Mouse (Mus musculus) ES-E14 (cell line): ENCODE measurements around the gene Smbd1. TPM values are rescaled to one million over a fixed set of nuclear protein-coding genes. Genes with fewer than 3 reads are reported as not detected.
A peak's percentile ranks its signal among the peaks of the same experiment; 100 is the strongest.

Source experiments
- DNase-seq: peaks from one replicate; pipeline ENCODE4 v3.0.0-alpha.2; 2013; ENCODE audit warnings: low read depth, low spot score
- H3K27ac ChIP-seq: 2 replicates; pipeline ENCODE4 v1.5.1; 2012; ENCODE audit warnings: low read depth, mild to moderate bottlenecking, low read length, moderate library complexity, mixed read lengths; ENCODE audit not compliant: poor library complexity, insufficient read depth, severe bottlenecking
- H3K36me3 ChIP-seq: 2 replicates; pipeline ENCODE4 v1.6.1; 2012; ENCODE audit warnings: mild to moderate bottlenecking, low read length, moderate library complexity, mixed read lengths; ENCODE audit not compliant: control insufficient read depth, poor library complexity, insufficient read depth, severe bottlenecking
- H3K4me1 ChIP-seq, 2 experiments: fragments of 150-350 bp in 1 of 2; sonication (generic) in 1 of 2; 2 replicates each; pipeline ENCODE4 v1.6.1; 2012; ENCODE audit warnings: low read length in 2 of 2, mild to moderate bottlenecking in 1 of 2, mixed read lengths in 1 of 2; ENCODE audit not compliant: control insufficient read depth in 2 of 2, insufficient read depth in 2 of 2, poor library complexity in 1 of 2
- H3K4me3 ChIP-seq, 2 experiments: fragments of 150-350 bp in 1 of 2; sonication (generic) in 1 of 2; 2 replicates each; pipeline ENCODE4 v1.5.1; 2012; ENCODE audit warnings: low read length in 2 of 2, low read depth in 1 of 2, mild to moderate bottlenecking in 1 of 2, mixed read lengths in 1 of 2; ENCODE audit not compliant: insufficient read depth in 1 of 2, poor library complexity in 1 of 2, severe bottlenecking in 1 of 2
- H3K9ac ChIP-seq: 2 replicates; pipeline ENCODE4 v1.6.1; 2012; ENCODE audit warnings: low read depth, mild to moderate bottlenecking, low read length, mixed read lengths; ENCODE audit not compliant: poor library complexity, insufficient read depth, severe bottlenecking
- H3K9me3 ChIP-seq: fragments of 150-350 bp; sonication (generic); 2 replicates; pipeline ENCODE4 v1.6.1; 2012; ENCODE audit warnings: low read depth, mild to moderate bottlenecking, low read length; ENCODE audit not compliant: control insufficient read depth, insufficient read depth
- CHD2 ChIP-seq: IDR thresholded peaks from 2 replicates; pipeline ENCODE4 v1.6.1; 2014; ENCODE audit warnings: mild to moderate bottlenecking, low read depth, low read length, inconsistent platforms
- HCFC1 ChIP-seq: IDR thresholded peaks from 2 replicates; pipeline ENCODE4 v1.6.1; 2012; ENCODE audit warnings: low read length, inconsistent platforms, borderline replicate concordance; ENCODE audit not compliant: insufficient read depth
- MAFK ChIP-seq: IDR thresholded peaks from 2 replicates; pipeline ENCODE4 v1.6.1; 2014; ENCODE audit warnings: mild to moderate bottlenecking, low read depth, low read length, inconsistent platforms; ENCODE audit not compliant: insufficient read depth
- ZC3H11A ChIP-seq: IDR thresholded peaks from 2 replicates; pipeline ENCODE4 v1.6.1; 2012; ENCODE audit warnings: low read depth, mild to moderate bottlenecking, inconsistent platforms, low read length, borderline replicate concordance
- ZNF384 ChIP-seq: IDR thresholded peaks from 2 replicates; pipeline ENCODE4 v1.6.1; 2012; ENCODE audit warnings: low read depth, low read length, inconsistent platforms
- in situ Hi-C, 2 experiments: fragments of 600-800 bp; cut with MboI; formaldehyde crosslinking; loops; one replicate each; pipeline ENCODE4 v1.15.1; 2025; ENCODE audit warnings: low sequenced_read_pairs in 2 of 2, inconsistent platforms in 1 of 2; ENCODE audit not compliant: unreplicated experiment in 2 of 2
- total RNA-seq: library from RNA; depleted of rRNA; stranded (reverse); fragments of 300-350 nt; gene quantifications from 2 replicates; pipeline ENCODE4 v1.2.3, GENCODE M21; 2012

Smbd1 gene
- total RNA-seq, 1 experiment: 0.58 TPM

DNA sequence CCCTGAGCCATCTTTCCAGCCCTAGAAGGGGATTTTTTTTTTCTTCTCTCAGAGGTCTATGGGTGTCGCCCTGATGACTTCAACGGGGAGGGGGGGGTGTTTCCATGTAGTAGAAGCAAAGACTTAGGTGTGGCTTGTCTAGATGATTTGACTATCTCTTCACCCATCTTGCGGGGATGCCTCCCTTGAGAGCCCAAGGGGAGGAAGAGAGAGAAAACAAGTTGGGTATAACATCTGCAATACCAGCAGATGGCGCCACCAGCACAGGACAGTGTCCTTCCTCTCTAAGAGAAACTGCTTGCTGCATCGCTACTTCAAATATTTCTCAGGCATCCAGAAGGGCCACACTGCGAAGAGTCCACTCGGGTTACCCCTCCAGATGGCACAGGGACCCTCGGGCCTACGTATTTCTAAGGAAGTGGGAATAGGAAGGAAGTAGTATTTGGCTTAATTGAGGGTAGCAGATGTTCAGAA lies 2.6 kb upstream of the Smbd1 start:
- in situ Hi-C loops: no loop called here
- H3K27ac ChIP-seq: no peak overlapping the region
- no peaks in the 10 kb centered on the region for H3K36me3 ChIP-seq
- H3K9me3 ChIP-seq: no peaks in the 10 kb centered on the region
- TF ChIP-seq ZC3H11A (peak; percentile 94), ZNF384 (no peak)
- peak overlapping the region; percentile 62; the same call in 1 of the 2 replicates for H3K9ac ChIP-seq
- H3K4me3 ChIP-seq: peak overlapping the region in 1 of 2 experiments; percentile 34; a peak in 2 of 4 replicates
- DNase-seq: peak; percentile 89
- peaks cover 6 to 16% of the 10 kb centered on the region in 2 experiments for H3K4me1 ChIP-seq

DNA sequence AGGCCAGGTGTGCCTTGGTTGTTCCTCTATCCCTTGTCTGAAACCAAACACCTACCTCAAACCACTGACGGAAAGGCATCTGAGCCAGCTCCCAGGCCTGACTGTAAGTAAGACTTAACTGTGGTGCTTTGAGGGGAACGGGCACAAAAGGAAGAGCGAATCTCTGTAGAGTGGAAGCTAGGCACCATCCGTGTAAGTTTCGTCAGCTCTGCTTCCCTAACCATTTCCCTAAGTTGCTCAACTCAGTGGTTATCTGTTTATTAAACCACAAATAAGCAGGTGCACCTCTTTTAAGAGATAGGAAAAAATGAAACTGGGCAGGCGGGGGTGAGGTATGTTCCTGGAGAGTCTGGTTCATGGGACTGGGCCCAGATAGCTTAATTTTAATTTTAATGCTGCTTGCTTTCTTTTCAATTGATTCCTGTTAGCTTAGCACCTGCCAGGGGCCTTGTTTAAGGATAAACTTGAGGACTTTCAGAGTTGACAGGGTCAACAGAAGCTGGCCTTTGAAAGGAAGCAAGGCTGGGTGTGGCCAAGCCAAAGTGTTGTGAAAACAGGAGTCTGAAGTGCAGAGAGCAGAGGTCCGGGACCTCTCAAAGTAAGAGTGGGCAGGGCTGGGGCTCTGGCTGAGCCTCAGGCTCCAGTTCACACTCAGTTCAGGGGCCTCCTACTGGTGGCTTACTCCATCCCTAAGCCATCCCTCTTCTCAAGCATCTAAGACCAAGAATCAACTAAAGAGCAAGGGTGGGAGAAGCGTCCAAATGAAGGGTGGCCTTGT lies 2.7 kb downstream of the Smbd1 start:
- Histone ChIP-seq H3K4me3 (no peak overlapping the region), H3K9me3 (no peaks in the 10 kb centered on the region), H3K4me1 (peaks cover 0 to 19% of the 10 kb centered on the region in 2 experiments; a peak in 2 of 4 replicates), H3K36me3 (no peaks in the 10 kb centered on the region), H3K27ac (no peak overlapping the region; the same call in 1 of the 2 replicates), H3K9ac (no peak overlapping the region)
- no peak for TF ChIP-seq MAFK
- no peak for TF ChIP-seq HCFC1
- no peak for TF ChIP-seq ZC3H11A
- TF ChIP-seq ZNF384: no peak
- no peak for TF ChIP-seq CHD2
- in situ Hi-C loops: no loop called here
- DNase-seq: no peak

DNA sequence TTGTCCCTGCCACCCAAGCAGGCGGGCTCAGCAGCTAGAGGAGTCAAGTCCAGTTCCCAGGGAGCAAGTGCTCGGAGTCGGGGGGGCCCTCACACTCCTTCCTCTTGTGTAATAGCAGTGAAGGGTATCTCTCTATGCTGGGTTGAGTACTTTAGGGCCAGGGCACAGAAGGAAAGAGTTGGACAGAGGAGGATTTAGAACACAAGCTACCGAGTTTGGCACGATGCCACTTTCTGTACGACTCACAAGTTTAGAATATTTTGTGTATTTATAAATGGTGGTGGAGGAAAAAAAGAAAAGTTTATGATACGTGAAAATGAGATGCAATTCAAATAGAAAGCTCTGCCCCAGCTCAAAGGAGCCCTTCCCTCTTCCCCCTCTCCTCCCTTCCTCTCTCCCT lies 5.1 kb downstream of the Smbd1 start:
- Histone ChIP-seq H3K4me3 (no peak overlapping the region), H3K27ac (no peak overlapping the region), H3K36me3 (no peaks in the 10 kb centered on the region), H3K9me3 (no peaks in the 10 kb centered on the region), H3K9ac (no peak overlapping the region), H3K4me1 (peaks cover 3 to 21% of the 10 kb centered on the region in 2 experiments; a peak in 3 of 4 replicates)
- no peak for DNase-seq
- in situ Hi-C loops: no loop called here
- TF ChIP-seq CHD2 (no peak), HCFC1 (no peak), ZC3H11A (no peak), MAFK (no peak), ZNF384 (no peak)

DNA sequence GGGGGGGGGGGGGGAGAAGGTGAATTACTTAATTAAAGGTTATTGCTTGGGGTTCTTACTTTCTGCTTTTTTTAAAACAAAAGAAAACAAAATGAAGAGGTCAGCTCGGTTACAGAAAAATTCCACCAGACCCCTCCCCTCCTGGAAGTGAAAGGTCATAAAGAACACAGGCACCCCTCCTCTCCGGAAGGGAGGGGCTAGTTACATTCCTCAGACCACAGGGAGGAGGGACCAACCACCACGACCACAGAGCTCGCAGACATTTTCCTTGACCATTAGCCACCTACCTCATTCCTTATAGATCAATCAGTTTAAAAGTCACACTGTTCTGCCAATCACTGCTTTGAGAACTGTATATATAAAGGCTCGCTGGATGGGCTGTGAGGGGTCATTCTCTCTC lies 6.4 kb downstream of the Smbd1 start:
- Histone ChIP-seq H3K4me3 (no peak overlapping the region), H3K4me1 (peaks cover 4 to 21% of the 10 kb centered on the region in 2 experiments), H3K36me3 (no peaks in the 10 kb centered on the region), H3K27ac (peak overlapping the region; percentile 66; the same call in 1 of the 2 replicates), H3K9ac (no peak overlapping the region), H3K9me3 (no peaks in the 10 kb centered on the region)
- in situ Hi-C loops: no loop called here
- DNase-seq: no peak
- TF ChIP-seq MAFK (no peak), CHD2 (no peak), ZNF384 (no peak), HCFC1 (no peak), ZC3H11A (no peak)
